7 mouse cellular contexts compared by ENCODE assay signal in genomic region chr4:26346443-26347106, GRCm38 (mm10). TPM values are rescaled to one million over a fixed set of nuclear protein-coding genes. Genes with fewer than 3 reads are reported as not detected.
DNase-seq lines count a peak whose midpoint lies in the region; ATAC-seq lines count a peak whose summit lies in the region.

Manea (minus strand) TSS chr4:26346891.

- ATAC-seq in embryonic facial prominence, embryonic 12.5 days (ENCODE audit: insufficient number of reproducible peaks, insufficient read depth, low FRiP score, low TSS enrichment), result peak; percentile 97
- peak; percentile 99 for ATAC-seq in limb, embryonic 11.5 days (ENCODE audit: insufficient number of reproducible peaks, low FRiP score, low TSS enrichment, low read depth)
- peak; percentile 97 for ATAC-seq in midbrain, embryonic 14.5 days (ENCODE audit: low FRiP score, low TSS enrichment)

- H3K4me2 ChIP-seq in embryonic facial prominence, embryonic 12.5 days (replicated peaks), result peak within 1 kb of the TSS; percentile 54
- peak within 1 kb of the TSS; percentile 52 for H3K4me2 ChIP-seq in limb, embryonic 11.5 days (ENCODE audit: low read depth, severe bottlenecking)
- peak within 1 kb of the TSS; percentile 66 for H3K4me2 ChIP-seq in midbrain, embryonic 14.5 days (ENCODE audit: low read length)

- H3K36me3 ChIP-seq in embryonic facial prominence, embryonic 12.5 days, result no peaks in the 10 kb centered on the region
- no peaks in the 10 kb centered on the region for H3K36me3 ChIP-seq in limb, embryonic 11.5 days (ENCODE audit: control insufficient read depth, insufficient read depth, low read length)
- H3K36me3 ChIP-seq in midbrain, embryonic 14.5 days (ENCODE audit: control insufficient read depth, insufficient read depth, low read length), result no peaks in the 10 kb centered on the region

- no peaks in the 10 kb centered on the region for H3K27me3 ChIP-seq in embryonic facial prominence, embryonic 12.5 days
- no peaks in the 10 kb centered on the region for H3K27me3 ChIP-seq in limb, embryonic 11.5 days (ENCODE audit: control insufficient read depth, insufficient read depth, low read length)
- no peaks in the 10 kb centered on the region for H3K27me3 ChIP-seq in midbrain, embryonic 14.5 days (ENCODE audit: control insufficient read depth, insufficient read depth, low read length)

- H3K9ac ChIP-seq in embryonic facial prominence, embryonic 12.5 days, result peak within 1 kb of the TSS; percentile 87
- H3K9ac ChIP-seq in limb, embryonic 11.5 days (ENCODE audit: low read length), result peak within 1 kb of the TSS; percentile 92
- peak within 1 kb of the TSS; percentile 84 for H3K9ac ChIP-seq in midbrain, embryonic 14.5 days (replicated peaks; ENCODE audit: low read length)

- H3K9me3 ChIP-seq in embryonic facial prominence, embryonic 12.5 days, result no peaks in the 10 kb centered on the region
- no peaks in the 10 kb centered on the region for H3K9me3 ChIP-seq in limb, embryonic 11.5 days (ENCODE audit: control insufficient read depth, low read length)
- no peaks in the 10 kb centered on the region for H3K9me3 ChIP-seq in midbrain, embryonic 14.5 days (ENCODE audit: control insufficient read depth, low read length)

- 0 out of 2 replicates have a peak, but pooled peaks cover 4% of the 10 kb centered on the region for H3K4me1 ChIP-seq in embryonic facial prominence, embryonic 12.5 days
- H3K4me1 ChIP-seq in limb, embryonic 11.5 days (ENCODE audit: control insufficient read depth, insufficient read depth, low read length), result no peaks in the 10 kb centered on the region
- H3K4me1 ChIP-seq in midbrain, embryonic 14.5 days (ENCODE audit: control insufficient read depth, insufficient read depth, low read length), result peaks cover 4% of the 10 kb centered on the region

- H3K4me3 ChIP-seq in embryonic facial prominence, embryonic 12.5 days, result peak within 1 kb of the TSS; percentile 74
- H3K4me3 ChIP-seq in limb, embryonic 11.5 days (ENCODE audit: low read depth, low read length), result peak within 1 kb of the TSS; percentile 82
- H3K4me3 ChIP-seq in midbrain, embryonic 14.5 days (replicated peaks; ENCODE audit: low read depth, low read length), result peak within 1 kb of the TSS; percentile 54

- DNase-seq in adrenal gland, postnatal 25 days, result peak; percentile 96
- peak; percentile 100 for DNase-seq in heart, adult 11 months
- peak; percentile 95 for DNase-seq in kidney, adult 18-20 months
- DNase-seq in limb, embryonic 11.5 days (ENCODE audit: low spot score), result peak; percentile 92
- peak; percentile 94 for DNase-seq in midbrain, embryonic 14.5 days
- peak; percentile 91 to 96 for DNase-seq in spleen, adult 18-20 months

- H3K27ac ChIP-seq in embryonic facial prominence, embryonic 12.5 days, result peak within 1 kb of the TSS; percentile 85
- peak within 1 kb of the TSS; percentile 77 for H3K27ac ChIP-seq in limb, embryonic 11.5 days (replicated peaks; ENCODE audit: low read depth, low read length)
- peak within 1 kb of the TSS; percentile 86 for H3K27ac ChIP-seq in midbrain, embryonic 14.5 days (replicated peaks; ENCODE audit: low read depth, low read length)

- under 1% methylated on average over 52 of the region's 52 CpGs for WGBS in embryonic facial prominence, embryonic 12.5 days
- under 1% methylated on average over 52 of the region's 52 CpGs for WGBS in limb, embryonic 11.5 days
- WGBS in midbrain, embryonic 14.5 days, result under 1% methylated on average over 52 of the region's 52 CpGs

RNA-seq across cellular contexts. Expression of gene Manea, which starts in this region (rescaled TPM):
- 19.2 and 19.4 TPM in 2 replicates for total RNA-seq in adrenal gland, postnatal 25 days (2021)
- polyA plus RNA-seq in embryonic facial prominence, embryonic 12.5 days (2016; fragmentation: Nextera tagmentation; extraction: Ambion mirVana), result 14.3 and 14.9 TPM in 2 replicates
- 19.6 and 22.7 TPM in 2 replicates for polyA plus RNA-seq in limb, embryonic 11.5 days (2014; fragmentation: Nextera tagmentation; extraction: Ambion mirVana)
- polyA plus RNA-seq in midbrain, embryonic 14.5 days (2014; fragmentation: Nextera tagmentation; extraction: Ambion mirVana), result 17.8 and 19.9 TPM in 2 replicates

Comparison
In these comparisons a context has a peak if more than half of its experiments do, and no peak if none do; other contexts are left out.
1. Peak in every context shown above with its lines: DNase-seq, ATAC-seq, H3K4me3 ChIP-seq and H3K27ac ChIP-seq.